ENCODE assay signal across 8 mouse cellular contexts in genomic region chr15:98108297-98109152, GRCm38 (mm10). TPM values are rescaled to one million over a fixed set of nuclear protein-coding genes. Genes with fewer than 3 reads are reported as not detected.
A peak's percentile ranks its signal among the peaks of the same experiment; 100 is the strongest.
DNase-seq lines count a peak whose midpoint lies in the region; ATAC-seq and TF ChIP-seq lines count a peak whose summit lies in the region.

No protein-coding gene starts in this region.

- TF ChIP-seq EP300 in lung, postnatal 0 days (IDR thresholded peaks at IDR 0.05): no peak

- H3K4me3 ChIP-seq in hindbrain, embryonic 12.5 days: peak overlapping the region; percentile 59
- H3K4me3 ChIP-seq in lung, postnatal 0 days (ENCODE audit: low read depth, low read length): peak overlapping the region; percentile 65

- H3K9me3 ChIP-seq in hindbrain, embryonic 12.5 days (replicated peaks): no peaks in the 10 kb centered on the region
- no peaks in the 10 kb centered on the region for H3K9me3 ChIP-seq in lung, postnatal 0 days (ENCODE audit: low read length)

- peaks cover 5% of the 10 kb centered on the region for H3K36me3 ChIP-seq in hindbrain, embryonic 12.5 days
- no peaks in the 10 kb centered on the region for H3K36me3 ChIP-seq in lung, postnatal 0 days (ENCODE audit: insufficient read depth, low read length)

- peak overlapping the region; percentile 79 for H3K9ac ChIP-seq in hindbrain, embryonic 12.5 days
- peak overlapping the region; percentile 69 for H3K9ac ChIP-seq in lung, postnatal 0 days (replicated peaks; ENCODE audit: low read depth)

- no peak for TF ChIP-seq CTCF in lung, postnatal 0 days (IDR thresholded peaks at IDR 0.05)

- 0 out of 2 replicates have a peak, but pooled peaks cover 4% of the 10 kb centered on the region for H3K27me3 ChIP-seq in hindbrain, embryonic 12.5 days
- 0 out of 2 replicates have a peak, but pooled peaks cover 6% of the 10 kb centered on the region for H3K27me3 ChIP-seq in lung, postnatal 0 days (replicated peaks; ENCODE audit: insufficient read depth, low read length)

- H3K4me2 ChIP-seq in hindbrain, embryonic 12.5 days (replicated peaks): peak overlapping the region; percentile 78
- H3K4me2 ChIP-seq in lung, postnatal 0 days (replicated peaks; ENCODE audit: low read depth, low read length): peak overlapping the region; percentile 86

- peak; percentile 96 for DNase-seq in R1 (ENCODE audit: low read depth, low spot score)
- peak; percentile 88 to 91 for DNase-seq in cerebellum, postnatal 14 days
- DNase-seq in frontal cortex, postnatal 14 days (ENCODE audit: low spot score in 2 of 2): peak; percentile 81 to 84
- DNase-seq in layer of hippocampus, postnatal 10 days (ENCODE audit: low spot score in 2 of 2): peak; percentile 79 to 82
- peak; percentile 92 for DNase-seq in lung, postnatal 0 days (ENCODE audit: low spot score)
- DNase-seq in ovary, postnatal 36 days (ENCODE audit: low spot score): peak; percentile 85
- DNase-seq in thymus, postnatal 14 days: peak; percentile 83

- 5% methylated on average over 35 of the region's 37 CpGs for WGBS in hindbrain, embryonic 12.5 days
- under 1% methylated on average over 35 of the region's 37 CpGs for WGBS in lung, postnatal 0 days

- ATAC-seq in hindbrain, embryonic 12.5 days (ENCODE audit: low FRiP score): peak; percentile 92
- peak; percentile 96 for ATAC-seq in lung, postnatal 0 days

- H3K4me1 ChIP-seq in hindbrain, embryonic 12.5 days: peaks cover 17% of the 10 kb centered on the region
- H3K4me1 ChIP-seq in lung, postnatal 0 days (ENCODE audit: insufficient read depth, low read depth, low read length): peaks cover 8% of the 10 kb centered on the region; the same call in 1 of the 2 replicates

- peak overlapping the region; percentile 77 for H3K27ac ChIP-seq in hindbrain, embryonic 12.5 days
- peak overlapping the region; percentile 47; the same call in 1 of the 2 replicates for H3K27ac ChIP-seq in lung, postnatal 0 days (ENCODE audit: low read length)

RNA-seq across cellular contexts. Expression of gene Senp1, which starts 15.0 kb away (rescaled TPM):
- polyA plus RNA-seq in hindbrain, embryonic 12.5 days (2016; fragmentation: Nextera tagmentation; extraction: Ambion mirVana): 38.7 and 39.1 TPM in 2 replicates
- 10 to 100 TPM; 14.2 to 17.5 TPM for total RNA-seq in layer of hippocampus, postnatal 10 days (2021)
- polyA plus RNA-seq in lung, postnatal 0 days (2015; fragmentation: Nextera tagmentation; extraction: Ambion mirVana): 9.2 and 10.2 TPM in 2 replicates

RNA-seq across cellular contexts. Expression of gene Pfkm, which starts 16.1 kb away (rescaled TPM):
- polyA plus RNA-seq in hindbrain, embryonic 12.5 days (2016; fragmentation: Nextera tagmentation; extraction: Ambion mirVana): 53.4 TPM in 2 replicates
- 100 to 1,000 TPM; 237 to 251 TPM for total RNA-seq in layer of hippocampus, postnatal 10 days (2021)
- polyA plus RNA-seq in lung, postnatal 0 days (2015; fragmentation: Nextera tagmentation; extraction: Ambion mirVana): 12.8 and 15.5 TPM in 2 replicates

RNA-seq across cellular contexts. Expression of gene Asb8, which starts 56.9 kb away (rescaled TPM):
- 45.1 and 49.3 TPM in 2 replicates for polyA plus RNA-seq in hindbrain, embryonic 12.5 days (2016; fragmentation: Nextera tagmentation; extraction: Ambion mirVana)
- 10 to 100 TPM; 40.8 to 40.9 TPM for total RNA-seq in layer of hippocampus, postnatal 10 days (2021)
- 40.3 and 42.3 TPM in 2 replicates for polyA plus RNA-seq in lung, postnatal 0 days (2015; fragmentation: Nextera tagmentation; extraction: Ambion mirVana)

RNA-seq across cellular contexts. Expression of gene Ccdc184, which starts 58.4 kb away (rescaled TPM):
- polyA plus RNA-seq in hindbrain, embryonic 12.5 days (2016; fragmentation: Nextera tagmentation; extraction: Ambion mirVana): 24.7 and 26.7 TPM in 2 replicates
- total RNA-seq in layer of hippocampus, postnatal 10 days (2021): 10 to 100 TPM; 31.3 to 32.1 TPM
- polyA plus RNA-seq in lung, postnatal 0 days (2015; fragmentation: Nextera tagmentation; extraction: Ambion mirVana): 0.04 and 0.07 TPM in 2 replicates

Comparison
In these comparisons a context has a peak if more than half of its experiments do, and no peak if none do; other contexts are left out.
1. Peak in every context shown above with its lines: DNase-seq, ATAC-seq, H3K4me3 ChIP-seq and H3K27ac ChIP-seq.